ENCODE assay signal across 30 mouse cellular contexts in the genomic region with DNA sequence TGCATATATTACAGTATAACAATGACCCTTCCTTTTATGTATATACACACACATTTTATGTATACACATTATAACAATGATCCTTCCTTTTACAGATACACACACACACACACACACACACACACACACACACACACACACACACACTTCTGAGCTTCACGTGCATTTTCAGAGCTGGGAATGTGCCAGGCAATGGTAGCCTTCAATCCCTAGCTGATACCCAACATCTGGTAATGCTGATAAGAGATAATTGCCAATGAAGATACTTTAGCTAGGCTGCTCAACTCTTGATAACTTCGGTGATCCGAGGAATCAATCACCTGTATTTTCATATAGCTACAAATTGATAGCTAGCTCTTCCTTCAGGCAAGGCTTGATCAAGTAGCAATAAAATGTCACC.
"Had no signal": no experiment of that assay in that cellular context is flagged by ENCODE, and none has a peak within 500 bp of the region (broad histone marks: within the 10 kb centered on the region; RNA-seq: fewer than 3 reads in every experiment).

No protein-coding gene starts in this region.

- H3K4me1 ChIP-seq: limb, embryonic 10.5 days; limb, embryonic 12.5 days; limb, embryonic 13.5 days; limb, embryonic 15.5 days; liver, embryonic 13.5 days; megakaryocyte, embryonic 14.5 days; midbrain, embryonic 10.5 days; midbrain, embryonic 12.5 days; midbrain, embryonic 13.5 days; midbrain, embryonic 15.5 days; neural tube, embryonic 12.5 days had no signal

- ATAC-seq: liver, embryonic 12.5 days; liver, postnatal 0 days; lung, postnatal 0 days; midbrain, embryonic 13.5 days; midbrain, embryonic 15.5 days; midbrain, embryonic 16.5 days had no signal

- H3K9me3 ChIP-seq: limb, embryonic 10.5 days; limb, embryonic 15.5 days; liver, embryonic 12.5 days; liver, embryonic 13.5 days; liver, embryonic 15.5 days; lung, embryonic 15.5 days; midbrain, embryonic 12.5 days; midbrain, embryonic 13.5 days; midbrain, embryonic 15.5 days; neural tube, embryonic 12.5 days had no signal

- H3K9ac ChIP-seq: limb, embryonic 12.5 days; limb, embryonic 13.5 days; limb, embryonic 15.5 days; liver, embryonic 12.5 days; liver, embryonic 13.5 days; liver, embryonic 14.5 days; liver, embryonic 15.5 days; liver, postnatal 0 days; lung, embryonic 14.5 days; lung, embryonic 15.5 days; midbrain, embryonic 12.5 days; midbrain, embryonic 13.5 days; midbrain, embryonic 15.5 days; neural tube, embryonic 12.5 days had no signal

- H3K4me3 ChIP-seq: limb, embryonic 10.5 days; limb, embryonic 12.5 days; limb, embryonic 13.5 days; limb, embryonic 15.5 days; liver, embryonic 12.5 days; liver, embryonic 13.5 days; liver, embryonic 15.5 days; lung, embryonic 15.5 days; megakaryocyte, embryonic 14.5 days; midbrain, embryonic 10.5 days; midbrain, embryonic 12.5 days; midbrain, embryonic 13.5 days; midbrain, embryonic 15.5 days; myocyte; neural tube, embryonic 12.5 days had no signal

- H3K27ac ChIP-seq: limb, embryonic 10.5 days; limb, embryonic 12.5 days; limb, embryonic 13.5 days; limb, embryonic 15.5 days; liver, embryonic 12.5 days; liver, embryonic 13.5 days; liver, embryonic 14.5 days; liver, embryonic 15.5 days; lung, embryonic 15.5 days; macrophage; midbrain, embryonic 10.5 days; midbrain, embryonic 12.5 days; midbrain, embryonic 13.5 days; midbrain, embryonic 15.5 days; neural tube, embryonic 12.5 days had no signal

- DNase-seq: left cerebral cortex, postnatal 4 days; liver; liver, embryonic 13.5 days; liver, postnatal 0 days; lung, adult 18-20 months; lung, adult 2 months; lung, embryonic 14.5 days; lung, postnatal 10 days; lung, postnatal 14 days; lung, postnatal 36 days; lung, postnatal 4 days; midbrain, embryonic 14.5 days had no signal

- H3K36me3 ChIP-seq: limb, embryonic 10.5 days; limb, embryonic 12.5 days; limb, embryonic 13.5 days; limb, embryonic 15.5 days; liver, embryonic 12.5 days; liver, embryonic 13.5 days; liver, embryonic 15.5 days; lung, embryonic 15.5 days; midbrain, embryonic 10.5 days; midbrain, embryonic 12.5 days; midbrain, embryonic 13.5 days; midbrain, embryonic 15.5 days; neural tube, embryonic 12.5 days had no signal

- H3K27me3 ChIP-seq: limb, embryonic 12.5 days; limb, embryonic 13.5 days; limb, embryonic 15.5 days; liver, embryonic 12.5 days; liver, embryonic 13.5 days; liver, embryonic 15.5 days; lung, embryonic 15.5 days; megakaryocyte, embryonic 14.5 days; midbrain, embryonic 12.5 days; midbrain, embryonic 13.5 days; midbrain, embryonic 15.5 days; neural tube, embryonic 12.5 days had no signal
